Mouse (Mus musculus): ENCODE measurements around the gene Gm49388.

DNA sequence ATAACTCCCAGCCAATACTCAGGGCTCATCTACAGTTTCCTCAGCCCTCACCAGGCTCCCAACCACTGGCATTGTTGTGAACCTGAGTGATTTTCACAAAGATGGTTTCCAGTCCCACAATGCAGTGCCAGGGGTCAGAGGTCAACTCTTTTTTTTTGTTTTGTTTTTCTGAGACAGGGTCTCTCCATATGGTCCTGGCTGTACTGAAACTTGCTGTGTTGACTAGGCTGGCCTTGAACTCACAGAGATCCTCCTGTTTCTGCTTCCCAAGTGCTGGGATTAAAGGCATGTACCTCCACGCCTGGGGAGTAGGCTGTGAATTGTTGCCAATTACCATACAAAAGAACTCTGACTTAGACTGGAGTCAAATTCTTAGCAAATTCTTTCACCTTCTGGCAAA, 24.4 kb downstream of the Gm49388 start:
- TF ChIP-seq HCFC1 (IDR thresholded peaks at IDR 0.05; ENCODE audit: borderline replicate concordance, insufficient read depth, low read length): no peak
- no peak for TF ChIP-seq CHD2 (IDR thresholded peaks at IDR 0.05; ENCODE audit: low read depth, low read length)
- no peak for TF ChIP-seq ZC3H11A (IDR thresholded peaks at IDR 0.05; ENCODE audit: borderline replicate concordance, low read depth, low read length)
- no peak for TF ChIP-seq ZNF384 (IDR thresholded peaks at IDR 0.05; ENCODE audit: low read depth, low read length)
- TF ChIP-seq MAFK (IDR thresholded peaks at IDR 0.05; ENCODE audit: insufficient read depth, low read depth, low read length): no peak
